Mouse (Mus musculus) large intestine, adult 2 months (tissue): Measurements from ENCODE around the gene Rabgap1. TPM values are rescaled to one million over a fixed set of nuclear protein-coding genes. Genes with fewer than 3 reads are reported as not detected.
"Not testable (repeated sequence)": the region's sequence is repeated elsewhere in the genome, so short reads cannot be mapped to it uniquely, and the experiment has no call there.

Source experiments
- DNase-seq: peaks from one replicate; pipeline ENCODE4 v3.0.0-alpha.2; 2012; ENCODE audit warnings: low read depth, low spot score
- WGBS: fragments of 180-500 bp; shearing (Covaris S2); methylation state at CpG from one replicate; pipeline ENCODE4 v1.1.7; 2018; 5-methylcytosine and 5-hydroxymethylcytosine counted together
- polyA plus RNA-seq: library from polyadenylated mRNA; depleted of rRNA; stranded (reverse); fragments of >200 nt; gene quantifications from 2 replicates; pipeline ENCODE4 v1.2.3, GENCODE M21; 2012

Rabgap1 gene
- polyA plus RNA-seq, 1 experiment: 5.0 TPM

DNA sequence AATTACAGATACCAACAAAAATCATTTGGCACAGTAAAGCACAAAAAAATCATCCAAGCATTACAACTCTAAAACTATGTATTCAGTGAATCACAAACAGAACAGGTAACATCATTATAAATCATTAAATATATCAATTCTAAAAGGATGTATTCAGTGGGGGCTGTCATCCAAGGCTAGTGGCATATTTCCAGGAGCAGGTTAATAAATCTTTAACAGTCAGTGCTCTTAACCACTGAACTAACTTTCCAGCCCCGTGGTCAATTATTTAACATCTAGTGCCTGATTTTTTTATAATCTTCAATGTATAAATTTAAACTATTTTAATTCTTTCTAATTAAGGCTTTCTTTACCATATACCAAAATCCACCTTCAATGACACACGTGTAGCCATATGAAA, 62.8 kb downstream of the Rabgap1 start:
- 42% methylated on average over 2 of the region's 2 CpGs for WGBS
- not testable (repeated sequence) for DNase-seq

DNA sequence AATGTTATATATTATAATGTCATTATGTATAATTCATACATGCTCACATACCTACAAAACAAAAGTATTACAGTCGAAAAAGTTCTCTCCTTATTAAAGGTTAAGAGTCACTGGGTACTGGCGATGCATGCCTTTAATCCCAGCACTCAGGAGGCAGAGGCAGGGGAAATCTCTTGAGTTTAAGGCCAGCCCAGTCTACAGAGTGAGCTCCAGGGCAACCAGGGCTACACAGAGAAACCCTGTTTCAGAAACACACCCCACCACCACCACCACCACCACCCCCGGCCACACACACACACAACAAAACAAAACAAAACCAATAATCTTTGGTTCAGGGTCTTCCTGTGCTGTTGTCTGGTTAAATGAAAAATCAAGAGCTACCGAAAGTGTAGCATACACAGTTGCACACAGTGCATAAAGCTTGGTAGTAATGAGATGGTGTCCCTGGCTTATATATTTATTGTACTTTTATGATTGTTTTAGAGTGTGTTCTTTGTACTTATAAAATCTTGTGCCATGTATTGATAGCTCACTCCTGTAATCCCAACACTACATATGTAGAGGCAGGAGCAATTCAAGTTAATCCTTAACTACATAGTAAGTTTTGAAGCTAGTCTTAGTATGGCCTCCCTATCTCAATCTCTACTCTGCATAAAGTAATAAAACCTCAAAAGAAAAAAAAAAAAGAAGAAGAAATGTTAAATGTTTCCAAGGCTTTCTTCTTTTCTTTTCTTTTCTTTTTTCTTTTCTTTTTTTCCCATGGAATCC, 68.2 kb downstream of the Rabgap1 start:
- DNase-seq: peak; percentile 68
- WGBS: 40% methylated on average over 4 of the region's 4 CpGs

DNA sequence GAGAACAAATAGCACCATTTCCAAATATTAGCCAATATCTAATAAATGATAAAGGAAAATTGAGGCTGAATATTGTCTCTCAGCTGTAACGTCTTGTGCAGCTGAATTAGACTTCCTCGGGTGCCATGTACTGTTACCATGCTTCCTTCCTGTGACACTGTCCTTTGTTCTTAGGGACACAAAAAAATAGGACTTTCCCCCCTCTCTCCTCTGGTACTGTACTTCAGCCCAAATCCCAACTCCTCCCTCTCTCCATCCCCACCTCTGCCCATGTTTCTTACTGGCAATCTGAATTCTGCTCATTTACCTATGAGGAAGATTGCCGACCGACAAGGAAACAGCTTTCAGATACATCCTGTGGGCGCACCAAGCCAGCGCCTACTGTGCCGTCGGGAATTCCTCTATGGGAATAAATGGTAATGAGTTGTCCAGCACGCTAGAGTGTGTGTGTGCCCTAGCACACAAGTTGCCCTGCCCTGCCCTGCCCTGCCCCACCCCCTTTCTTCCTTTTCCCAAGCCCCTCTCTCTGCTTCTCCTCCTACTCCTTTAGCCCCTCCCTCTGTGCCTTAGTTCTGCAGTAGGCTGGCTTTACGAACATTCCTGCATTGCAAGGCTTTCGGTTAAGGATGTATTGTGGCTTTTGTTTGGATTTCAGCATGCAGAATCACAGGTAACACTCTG, 73.1 kb downstream of the Rabgap1 start, which contains the start of gene Gpr21:
Gene Gpr21, plus strand, starts transcription at position 303 of the 681 bp plus-strand sequence.
- DNase-seq: no peak
- WGBS: 35% methylated on average over 11 of the region's 11 CpGs

DNA sequence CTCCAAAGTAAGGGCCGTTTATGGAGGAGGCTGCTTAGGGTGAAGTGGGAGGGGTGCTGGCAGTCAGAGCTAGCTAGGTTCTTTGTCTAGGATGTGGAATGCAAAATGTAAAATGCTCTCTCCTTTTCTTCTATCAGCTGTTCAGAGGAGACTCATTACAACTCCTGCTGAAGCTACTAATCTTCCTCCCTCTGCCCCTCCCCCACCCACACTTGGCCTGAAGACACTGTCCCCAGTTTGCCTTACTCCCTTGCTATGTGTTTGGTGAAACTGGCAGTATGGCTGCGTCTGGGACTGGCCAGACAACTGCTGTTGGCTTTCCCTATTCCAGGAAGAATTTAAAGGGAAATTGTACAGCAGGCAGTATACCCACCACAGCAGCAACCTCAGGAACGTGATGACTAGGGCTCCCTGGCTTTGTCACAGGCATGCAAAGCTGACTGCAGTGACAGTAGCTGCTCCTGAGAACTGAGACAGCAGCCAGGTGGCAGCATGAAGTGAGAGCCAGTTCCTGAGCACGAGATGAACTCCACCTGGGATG, 73.9 kb downstream of the Rabgap1 start:
- WGBS: 47% methylated on average over 4 of the region's 4 CpGs
- DNase-seq: no peak

DNA sequence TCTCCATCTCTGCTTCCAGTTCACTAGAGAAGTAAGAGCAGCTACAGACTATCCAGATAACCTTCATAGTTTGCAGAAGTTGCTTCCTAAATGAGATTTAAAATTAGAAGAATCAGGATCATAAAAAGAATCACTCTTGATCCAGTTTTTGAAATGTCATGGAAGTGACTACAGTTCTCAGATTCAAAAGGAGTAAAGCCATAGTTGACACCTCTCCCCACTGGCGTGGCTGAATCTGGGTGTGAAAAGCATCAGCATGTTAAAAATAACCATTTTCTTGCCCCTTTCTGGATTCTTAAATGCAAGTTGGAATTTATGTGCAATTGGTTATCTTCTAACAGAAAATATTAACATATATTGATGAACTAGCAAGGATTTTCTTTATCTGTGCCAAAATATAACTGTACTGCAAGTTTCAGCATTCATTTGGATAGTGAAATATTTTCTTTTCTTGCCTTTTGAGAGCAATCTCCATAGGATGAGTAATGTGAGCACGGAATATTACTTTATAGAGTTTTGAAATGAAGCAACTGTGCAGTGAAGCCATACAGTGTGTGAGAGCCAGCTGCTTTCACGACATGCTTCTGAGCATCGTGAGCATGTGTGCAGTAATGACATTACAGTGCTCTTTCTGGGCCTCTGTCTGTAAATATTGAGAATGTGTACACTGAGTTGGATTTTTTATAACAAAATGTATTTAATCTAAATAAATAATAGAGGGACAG, 75.6 kb downstream of the Rabgap1 start:
- no peak for DNase-seq
- WGBS: 76% methylated on average over 4 of the region's 4 CpGs

DNA sequence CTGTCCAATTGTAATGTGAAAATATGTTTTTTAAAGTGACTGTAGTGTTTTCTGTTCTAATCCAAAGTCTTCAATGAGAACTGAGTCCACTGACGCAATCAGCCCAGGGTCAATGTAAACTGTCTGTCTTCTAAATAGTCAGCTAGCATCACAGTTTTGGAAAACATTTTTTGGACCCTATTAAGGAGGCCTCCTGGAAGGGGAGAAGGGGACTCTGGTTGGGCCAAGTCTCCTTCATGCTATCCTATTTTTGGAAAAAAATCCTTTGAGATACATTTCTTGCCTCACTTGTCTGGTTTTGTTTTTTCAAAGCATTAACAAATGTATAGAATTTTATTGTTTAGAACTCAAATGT, 76.2 kb downstream of the Rabgap1 start:
- DNase-seq: no peak
- 82% methylated on average over 1 of the region's 1 CpGs for WGBS

DNA sequence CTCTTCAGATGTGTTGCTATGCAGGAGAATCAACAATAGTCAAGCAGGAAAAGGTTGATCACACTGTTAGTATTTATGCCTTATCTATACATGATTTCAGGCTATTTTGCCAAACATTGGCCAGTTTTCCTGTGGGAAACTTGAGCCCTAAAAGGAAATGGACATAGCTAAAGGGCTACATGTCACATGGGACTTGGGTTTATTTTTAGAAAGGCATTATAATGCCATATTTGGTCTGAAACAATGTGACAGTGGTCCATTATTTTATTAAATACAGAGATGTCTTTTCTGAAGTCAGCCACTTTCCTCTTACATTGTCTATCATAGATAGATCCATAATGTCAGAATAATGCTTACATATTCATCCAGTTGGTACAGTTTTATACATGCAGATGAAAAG, 84.5 kb downstream of the Rabgap1 start:
- no peak for DNase-seq

DNA sequence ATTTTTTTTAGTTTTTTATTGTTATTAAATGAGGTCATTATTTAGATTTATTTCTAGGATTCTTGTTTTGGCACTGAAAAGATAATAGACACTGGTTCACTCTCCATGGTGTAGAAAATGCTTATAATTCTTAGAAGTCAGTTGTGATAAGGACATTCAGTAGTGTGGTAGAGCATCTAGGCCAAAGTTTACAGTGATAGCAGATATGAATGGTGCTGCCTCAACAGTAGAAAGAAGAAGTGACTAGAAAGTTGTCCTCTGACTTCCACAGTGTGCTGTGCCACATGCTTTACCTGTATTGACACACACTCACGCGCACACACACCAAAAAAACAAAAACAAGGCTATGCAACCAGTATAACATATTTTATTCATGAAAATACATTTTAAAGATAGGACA, 86.3 kb downstream of the Rabgap1 start:
- no peak for DNase-seq
- 98% methylated on average over 2 of the region's 2 CpGs for WGBS

DNA sequence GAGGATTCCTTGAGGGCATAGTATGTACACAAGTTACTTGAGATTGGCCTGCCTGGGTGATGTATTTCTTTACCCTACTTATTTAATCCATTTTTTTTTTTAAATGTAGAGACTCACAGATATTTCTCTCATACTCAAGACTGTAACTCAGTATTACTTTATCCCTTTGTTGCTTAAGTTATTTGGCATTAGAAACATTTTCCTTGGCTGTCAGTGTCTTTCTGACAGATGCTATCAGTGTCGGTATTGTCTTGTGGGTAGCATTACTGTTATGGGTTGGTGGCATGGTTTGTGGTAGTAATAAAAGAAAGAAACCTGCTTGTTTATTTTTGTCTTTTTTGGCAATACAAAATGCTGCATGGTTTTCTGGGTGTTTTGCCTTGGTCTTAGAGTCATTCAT, 87.7 kb downstream of the Rabgap1 start:
- DNase-seq: no peak
- WGBS: 89% methylated on average over 1 of the region's 1 CpGs

DNA sequence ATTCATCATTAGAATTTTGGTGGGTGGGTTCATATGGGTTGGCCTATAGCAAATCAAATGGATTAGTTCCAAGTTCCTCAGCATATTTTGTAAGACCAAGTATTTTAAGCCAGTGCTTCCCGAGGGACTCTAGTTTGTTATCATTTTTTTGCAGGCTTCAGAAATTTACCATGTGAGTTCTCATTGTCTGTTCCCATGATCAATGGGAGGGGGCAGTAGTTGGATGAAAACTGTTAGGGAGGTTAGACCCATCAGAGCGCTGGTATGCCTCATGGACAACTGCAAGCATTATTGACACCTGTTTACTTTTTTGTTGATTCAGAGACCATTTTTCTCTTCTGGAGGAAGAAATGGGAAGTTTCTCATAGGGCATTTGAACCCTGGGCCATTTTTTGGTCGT, 88.6 kb downstream of the Rabgap1 start:
- 78% methylated on average over 3 of the region's 3 CpGs for WGBS
- no peak for DNase-seq

DNA sequence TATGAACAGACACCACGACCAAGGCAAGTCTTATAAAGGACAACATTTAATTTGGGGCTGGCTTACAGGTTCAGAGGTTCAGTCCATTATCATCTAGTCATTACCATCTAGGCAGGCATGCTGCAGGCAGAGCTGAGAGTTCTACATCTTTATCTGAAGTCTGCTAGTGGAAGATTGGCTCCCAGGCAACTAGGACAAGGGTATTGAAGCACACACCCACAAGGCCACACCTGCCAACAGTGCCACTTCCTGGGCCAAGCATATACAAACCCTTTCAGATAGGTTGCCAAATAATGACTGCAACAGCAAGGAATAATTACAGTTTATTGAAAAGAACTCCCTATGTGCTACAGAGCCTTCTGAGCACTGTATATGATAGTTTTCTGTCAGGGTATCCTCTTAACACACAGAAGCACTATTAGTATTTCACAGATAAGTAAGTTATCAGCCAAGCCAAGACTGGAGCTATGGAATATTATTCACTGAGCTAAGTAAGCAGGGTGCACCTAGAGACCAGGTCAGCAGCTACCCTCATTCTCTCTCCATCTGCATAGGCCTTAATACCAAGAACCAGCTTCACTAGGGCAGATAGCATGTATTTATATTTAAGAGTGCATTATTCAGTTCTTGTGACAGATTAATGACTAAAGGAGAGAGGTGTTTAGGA, 106.4 kb downstream of the Rabgap1 start:
- 42% methylated on average over 1 of the region's 1 CpGs for WGBS
- peak; percentile 47 for DNase-seq

DNA sequence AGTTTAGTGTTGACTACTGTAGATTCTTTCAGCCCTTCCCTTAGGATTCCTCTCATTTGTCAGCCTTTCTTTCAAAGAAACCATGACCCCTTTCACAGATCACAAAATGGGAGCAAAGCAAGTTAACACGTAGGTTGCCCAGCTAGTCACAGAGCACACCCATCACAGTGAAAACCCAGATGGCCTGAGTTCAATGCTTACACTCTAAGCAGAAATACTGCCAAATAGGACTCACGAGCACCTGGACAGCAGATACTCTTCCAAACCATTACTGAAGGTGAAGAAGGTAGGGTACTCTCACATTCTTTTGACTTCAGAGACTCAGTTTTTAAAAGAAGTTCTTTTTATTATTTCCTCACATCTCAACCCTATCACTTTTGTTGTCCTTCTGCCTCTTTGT, 113.3 kb downstream of the Rabgap1 start:
- no peak for DNase-seq
- WGBS: 92% methylated on average over 2 of the region's 2 CpGs

DNA sequence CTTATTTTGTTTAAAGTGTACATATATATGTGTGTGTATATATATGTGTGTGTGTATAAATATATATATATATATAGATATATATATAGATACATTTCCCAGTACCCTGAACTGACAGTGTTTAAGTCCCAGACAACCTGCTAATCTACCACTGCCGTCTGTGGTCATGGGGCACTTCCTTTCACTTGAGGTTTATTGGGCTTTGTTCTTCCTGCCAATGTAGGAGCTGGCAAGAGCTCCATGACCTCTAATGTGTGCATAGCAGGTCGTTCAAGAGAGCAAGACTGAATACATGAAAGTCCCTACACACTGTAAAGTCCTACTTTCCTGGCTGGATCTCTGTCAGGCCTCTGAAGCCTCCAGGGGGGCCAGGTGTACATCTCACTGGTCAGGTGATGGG, 122.5 kb downstream of the Rabgap1 start:
- 21% methylated on average over 2 of the region's 2 CpGs for WGBS
- no peak for DNase-seq

DNA sequence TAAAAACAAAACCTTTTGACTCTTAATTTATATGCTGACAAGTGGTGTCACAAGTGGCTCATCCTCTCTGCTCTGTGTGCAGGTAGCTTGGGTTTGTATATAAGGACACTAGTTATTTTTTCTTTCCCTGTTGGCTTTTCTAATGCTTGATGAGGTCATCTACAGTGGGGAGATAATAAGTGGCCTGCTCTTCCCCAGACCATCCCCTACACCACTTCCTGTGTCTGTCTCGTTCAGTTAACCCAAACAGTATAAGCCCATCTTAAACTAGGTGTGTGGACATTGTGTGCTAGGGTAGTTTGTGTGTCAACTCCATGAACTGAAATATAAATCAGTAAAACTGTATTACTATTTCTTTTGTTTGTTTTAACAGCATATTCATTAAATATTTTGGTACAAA, 123.0 kb downstream of the Rabgap1 start:
- DNase-seq: no peak
- 70% methylated on average over 1 of the region's 1 CpGs for WGBS

DNA sequence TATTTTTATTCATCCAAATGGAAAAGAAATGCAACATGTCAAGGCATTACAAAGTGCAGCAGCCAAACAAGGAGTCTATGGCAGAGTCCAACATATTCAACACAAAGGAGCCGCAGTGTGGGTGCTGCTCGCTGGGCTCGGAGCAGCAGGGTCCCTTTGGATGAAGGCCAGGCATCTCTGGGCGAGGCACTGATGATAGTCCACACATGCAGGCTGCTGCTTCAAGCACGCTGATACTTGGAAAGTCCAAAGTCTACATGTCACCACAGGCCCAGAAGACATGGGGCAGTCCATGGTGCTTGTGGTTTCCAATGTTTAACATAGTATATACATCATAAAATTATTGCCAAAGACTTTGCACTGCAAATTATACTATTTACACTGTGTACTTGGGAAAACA, 126.8 kb downstream of the Rabgap1 start:
- DNase-seq: peak; percentile 32
- 14% methylated on average over 5 of the region's 5 CpGs for WGBS

DNA sequence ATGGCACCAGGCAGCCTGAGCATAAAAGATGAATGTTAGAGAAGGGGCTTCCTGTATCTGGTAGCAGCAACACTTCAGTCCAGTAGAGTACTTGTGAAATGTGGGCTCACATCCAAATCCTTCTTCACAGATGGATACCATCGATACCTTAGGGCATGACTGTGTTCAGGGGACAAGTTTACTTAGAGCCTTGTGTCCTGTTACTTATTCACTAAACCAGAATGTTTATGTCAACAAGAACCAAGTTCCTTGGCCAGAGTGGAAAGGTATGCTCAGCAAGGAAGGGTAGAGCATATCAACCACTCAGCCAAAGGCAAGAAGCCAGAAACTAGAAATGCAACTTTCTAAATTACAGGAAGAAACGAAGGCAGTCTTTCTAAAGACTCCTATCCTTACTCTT, 127.6 kb downstream of the Rabgap1 start:
- peak; percentile 42 for DNase-seq
- WGBS: 26% methylated on average over 2 of the region's 2 CpGs

DNA sequence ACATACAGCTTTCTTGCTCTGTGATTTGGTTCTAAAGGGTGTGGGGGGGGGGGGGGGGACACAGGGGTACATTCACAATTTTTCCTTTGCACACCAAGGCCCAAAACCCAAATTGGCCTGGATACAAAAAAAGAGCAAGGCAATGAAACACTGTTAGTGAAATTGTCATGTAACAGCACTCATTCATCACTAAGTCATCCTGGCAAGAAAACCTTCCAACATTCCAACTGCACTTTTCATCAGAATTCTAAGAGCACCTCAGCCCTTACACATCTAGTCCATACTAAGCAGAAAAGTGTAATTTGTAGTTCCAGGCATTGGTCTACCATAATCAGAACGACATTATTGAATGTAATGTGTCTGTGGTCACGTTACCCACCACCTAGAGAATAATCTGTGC, 129.1 kb downstream of the Rabgap1 start:
- no peak for DNase-seq
- 90% methylated on average over 2 of the region's 2 CpGs for WGBS

DNA sequence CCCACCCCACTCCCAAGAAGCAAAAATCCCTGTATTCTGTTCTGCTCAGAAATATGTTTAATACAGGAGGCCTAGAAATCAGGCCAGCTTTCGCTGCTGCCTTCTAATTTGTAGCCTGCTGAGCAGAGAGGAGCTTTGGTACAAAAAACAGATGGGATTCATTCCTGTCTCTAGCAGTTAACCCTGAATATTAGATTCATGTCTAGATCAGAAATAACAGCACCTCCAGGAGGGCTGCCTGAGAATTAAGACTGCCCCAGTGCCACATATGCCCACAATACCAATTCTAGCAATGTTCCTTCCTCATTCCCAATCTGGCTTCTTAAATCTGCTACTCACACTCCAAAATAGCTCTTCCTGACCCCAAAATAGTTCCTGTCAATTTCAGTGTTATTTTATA, 133.6 kb downstream of the Rabgap1 start:
- WGBS: 90% methylated on average over 1 of the region's 1 CpGs
- DNase-seq: no peak

DNA sequence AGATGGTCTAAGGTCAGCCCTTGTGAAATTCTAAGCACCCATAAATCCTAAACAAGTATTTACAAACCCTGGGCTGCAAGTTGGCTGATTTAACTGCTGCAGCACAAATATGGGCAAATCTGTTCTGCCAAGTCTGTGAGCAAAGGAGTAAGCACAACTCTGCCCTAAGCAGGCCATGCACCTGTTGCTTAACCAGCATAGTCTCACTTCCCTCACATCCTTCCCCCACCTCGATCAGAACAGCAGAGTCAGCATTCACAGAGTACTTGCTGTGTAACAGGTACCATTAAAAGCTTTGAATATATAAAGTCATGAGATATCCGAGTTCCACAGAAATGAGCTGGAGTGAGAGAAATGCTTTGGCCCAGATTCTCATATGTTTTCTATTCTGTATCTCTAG, 135.1 kb downstream of the Rabgap1 start:
- DNase-seq: no peak
- WGBS: 59% methylated on average over 2 of the region's 2 CpGs

DNA sequence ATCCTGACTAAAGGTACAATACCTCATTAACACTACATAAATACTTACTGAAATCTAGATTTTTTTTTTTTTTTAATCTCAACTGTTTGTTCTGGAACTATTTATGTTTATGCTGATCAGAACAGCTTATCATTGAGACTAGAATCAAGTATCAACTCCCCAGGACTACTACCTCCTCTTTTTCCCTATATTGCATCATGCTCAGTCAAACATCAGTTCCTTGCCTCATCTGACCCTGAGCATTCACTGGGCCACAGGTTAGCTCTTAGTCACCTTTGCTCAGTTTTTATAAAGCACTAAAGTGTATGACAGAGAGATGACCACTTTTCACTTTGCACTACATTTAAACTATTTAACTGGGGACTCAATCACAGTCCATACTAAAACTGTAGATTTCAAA, 144.8 kb downstream of the Rabgap1 start:
- no peak for DNase-seq
